ENCODE assay signal across 26 mouse cellular contexts in the genomic region with DNA sequence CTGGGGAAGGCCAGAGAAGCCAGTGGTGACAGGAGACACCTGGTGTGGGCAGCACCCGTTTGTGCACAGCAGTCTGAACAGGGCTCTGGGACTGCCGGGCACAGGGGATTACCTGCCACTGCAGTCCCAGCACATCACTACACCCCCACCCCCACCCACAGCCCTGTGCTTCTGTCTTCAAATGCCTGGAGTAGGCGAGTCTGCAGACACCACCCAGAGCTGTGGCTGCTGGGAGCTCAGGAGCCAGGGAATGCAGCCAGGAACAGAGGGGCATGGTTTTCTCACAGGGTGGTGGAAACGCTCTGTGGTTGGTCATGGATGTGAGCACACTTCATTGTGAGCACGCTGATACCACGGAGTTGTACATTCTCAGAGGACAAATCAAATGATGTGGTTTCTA. TPM values are rescaled to one million over a fixed set of nuclear protein-coding genes. Genes with fewer than 3 reads are reported as not detected.
A peak's percentile ranks its signal among the peaks of the same experiment; 100 is the strongest.
DNase-seq lines count a peak whose midpoint lies in the region; ATAC-seq and TF ChIP-seq lines count a peak whose summit lies in the region.
"Had no signal": no experiment of that assay in that cellular context is flagged by ENCODE, and none has a peak within 500 bp of the region (broad histone marks: within the 10 kb centered on the region; RNA-seq: fewer than 3 reads in every experiment).

No protein-coding gene starts in this region.

- no peak overlapping the region for H3K4me3 ChIP-seq in hindbrain, embryonic 10.5 days
- H3K4me3 ChIP-seq in hindbrain, postnatal 0 days (ENCODE audit: low read length), result no peak overlapping the region
- H3K4me3 ChIP-seq: embryonic facial prominence, embryonic 13.5 days; embryonic facial prominence, embryonic 15.5 days; erythroblast, embryonic 14.5 days; forebrain, embryonic 10.5 days; forebrain, embryonic 12.5 days had no signal

- 0 out of 2 replicates have a peak overlapping the region, but pooled peaks have one; percentile 75 for H3K27ac ChIP-seq in hindbrain, embryonic 10.5 days
- no peak overlapping the region for H3K27ac ChIP-seq in hindbrain, postnatal 0 days
- H3K27ac ChIP-seq: embryonic facial prominence, embryonic 13.5 days; embryonic facial prominence, embryonic 15.5 days; forebrain, embryonic 10.5 days; forebrain, embryonic 12.5 days had no signal

- no peak for DNase-seq in hindbrain, embryonic 10.5 days (ENCODE audit: low spot score)
- DNase-seq in hindbrain, postnatal 0 days (ENCODE audit: low spot score), result no peak
- peak; percentile 25 for DNase-seq in ZHBTc4 (ENCODE audit: low read depth, low spot score)
- DNase-seq in brain, adult 2 months (ENCODE audit: low read depth, low spot score), result peak; percentile 64
- no peak for DNase-seq in gastrocnemius, postnatal 4 days (ENCODE audit: low spot score in 2 of 2)
- DNase-seq: adrenal gland, adult 8-10 months; adrenal gland, postnatal 14 days; adrenal gland, postnatal 36 days; cerebellum, adult 11 months; cerebellum, adult 18-20 months; cerebellum, adult 8-10 months; cerebellum, adult 9-11 months; cerebellum, postnatal 14 days; cerebellum, postnatal 36 days; embryo, embryonic 11 days had no signal

- 83% methylated on average over 6 of the region's 6 CpGs for WGBS in hindbrain, embryonic 10.5 days
- WGBS in hindbrain, postnatal 0 days, result 57% methylated on average over 6 of the region's 6 CpGs

- ATAC-seq in hindbrain, postnatal 0 days, result no peak
- ATAC-seq: activated CD4-positive, CD25-positive, alpha-beta regulatory T cell, adult 4 months; forebrain, embryonic 14.5 days; forebrain, embryonic 16.5 days had no signal

- peaks cover 60% of the 10 kb centered on the region for H3K4me1 ChIP-seq in hindbrain, embryonic 10.5 days (replicated peaks)
- H3K4me1 ChIP-seq in hindbrain, postnatal 0 days (ENCODE audit: insufficient read depth, low read length), result peaks cover 7% of the 10 kb centered on the region
- H3K4me1 ChIP-seq: embryonic facial prominence, embryonic 15.5 days had no signal

- TF ChIP-seq CTCF in hindbrain, postnatal 0 days (IDR thresholded peaks at IDR 0.05; ENCODE audit: low read depth), result no peak

- H3K9me3 ChIP-seq in hindbrain, embryonic 10.5 days, result no peaks in the 10 kb centered on the region
- H3K9me3 ChIP-seq in hindbrain, postnatal 0 days (ENCODE audit: low read length), result no peaks in the 10 kb centered on the region
- H3K9me3 ChIP-seq: embryonic facial prominence, embryonic 13.5 days; embryonic facial prominence, embryonic 15.5 days; forebrain, embryonic 10.5 days; forebrain, embryonic 12.5 days had no signal

- no peak overlapping the region for H3K9ac ChIP-seq in hindbrain, postnatal 0 days (replicated peaks; ENCODE audit: low read length)
- H3K9ac ChIP-seq: embryonic facial prominence, embryonic 13.5 days; embryonic facial prominence, embryonic 15.5 days; forebrain, embryonic 12.5 days had no signal

- no peaks in the 10 kb centered on the region for H3K27me3 ChIP-seq in hindbrain, embryonic 10.5 days (ENCODE audit: insufficient read depth, poor library complexity, severe bottlenecking)
- no peaks in the 10 kb centered on the region for H3K27me3 ChIP-seq in hindbrain, postnatal 0 days (ENCODE audit: insufficient read depth, low read length)
- H3K27me3 ChIP-seq: embryonic facial prominence, embryonic 13.5 days; embryonic facial prominence, embryonic 15.5 days; forebrain, embryonic 12.5 days had no signal

- no peak overlapping the region for H3K4me2 ChIP-seq in hindbrain, postnatal 0 days (ENCODE audit: low read depth, low read length)
- H3K4me2 ChIP-seq: embryonic facial prominence, embryonic 13.5 days; embryonic facial prominence, embryonic 15.5 days; forebrain, embryonic 12.5 days had no signal

- peaks cover 23% of the 10 kb centered on the region for H3K36me3 ChIP-seq in hindbrain, embryonic 10.5 days
- H3K36me3 ChIP-seq in hindbrain, postnatal 0 days (ENCODE audit: insufficient read depth, low read length), result no peaks in the 10 kb centered on the region
- H3K36me3 ChIP-seq: embryonic facial prominence, embryonic 15.5 days had no signal

RNA-seq across cellular contexts. Expression of a gene that starts 23.3 kb away (rescaled TPM):
- polyA plus RNA-seq in hindbrain, embryonic 10.5 days (2016; fragmentation: Nextera tagmentation; extraction: Ambion mirVana), result 0.62 and 3.2 TPM in 2 replicates
- total RNA-seq in hindbrain, postnatal 0 days (2014; rRNA removed), result 318 and 326 TPM in 2 replicates
- polyA plus RNA-seq in hindbrain, postnatal 0 days (2015; fragmentation: Nextera tagmentation; extraction: Ambion mirVana), result 46.4 TPM in 2 replicates
- total RNA-seq in gastrocnemius, postnatal 4 days (2021), result under 1 TPM in 1 of 2 experiments, not detected in 1; 0.18 TPM
- total RNA-seq: common myeloid progenitor, adult 5-6 weeks; MEL had no signal
- polyA plus RNA-seq: activated CD4-positive, CD25-positive, alpha-beta regulatory T cell, adult 4 months; C2C12; erythroblast, embryonic 14.5 days had no signal

Comparison
In these comparisons a context has a peak if more than half of its experiments do, and no peak if none do; other contexts are left out.
1. DNase-seq: peak in ZHBTc4 (single experiment) and brain, adult 2 months (single experiment); none in hindbrain, embryonic 10.5 days (single experiment), hindbrain, postnatal 0 days (single experiment) and gastrocnemius, postnatal 4 days (0 of 2).
2. RNA of a gene that starts 23.3 kb away (total RNA-seq): 318 to 326 TPM in hindbrain, postnatal 0 days; 0.18 TPM in gastrocnemius, postnatal 4 days; every median in the first group is over 100 times any median in the second.